Mouse (Mus musculus): ENCODE data around the gene Rhoa.
"Not testable (repeated sequence)": the region's sequence is repeated elsewhere in the genome, so short reads cannot be mapped to it uniquely, and the experiment has no call there.

Gene Rhoa

DNA sequence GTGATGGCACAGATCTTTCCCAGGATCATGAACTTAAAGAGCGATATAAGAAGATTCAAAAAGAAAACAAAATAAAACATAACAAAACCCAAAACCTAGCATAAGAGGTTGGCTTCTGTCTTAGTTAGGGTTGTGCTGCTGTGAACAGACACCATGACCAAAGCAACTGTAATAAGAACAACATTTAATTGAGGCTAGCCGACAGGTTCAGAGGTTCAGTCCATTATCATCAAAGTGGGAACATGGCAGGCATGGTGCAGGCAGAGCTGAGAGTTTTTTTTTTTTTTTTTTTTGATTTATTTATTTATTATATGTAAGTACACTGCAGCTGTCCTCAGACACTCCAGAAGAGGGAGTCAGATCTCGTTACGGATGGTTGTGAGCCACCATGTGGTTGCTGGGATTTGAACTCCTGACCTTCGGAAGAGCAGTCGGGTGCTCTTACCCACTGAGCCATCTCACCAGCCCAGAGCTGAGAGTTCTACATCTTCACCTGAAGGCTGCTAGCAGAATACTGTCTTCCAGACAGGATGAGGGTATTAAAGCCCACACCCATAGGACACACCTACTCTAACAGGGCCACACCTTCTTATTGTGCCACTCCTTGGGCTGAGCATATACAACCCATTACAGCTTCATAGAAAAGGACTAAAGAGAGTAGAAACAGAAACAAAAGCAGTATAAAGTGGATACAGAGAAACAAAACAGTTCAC is 18.2 kb upstream of the Rhoa start:
- DNase-seq (ENCODE audit: low read depth, low spot score) = not testable (repeated sequence)

DNA sequence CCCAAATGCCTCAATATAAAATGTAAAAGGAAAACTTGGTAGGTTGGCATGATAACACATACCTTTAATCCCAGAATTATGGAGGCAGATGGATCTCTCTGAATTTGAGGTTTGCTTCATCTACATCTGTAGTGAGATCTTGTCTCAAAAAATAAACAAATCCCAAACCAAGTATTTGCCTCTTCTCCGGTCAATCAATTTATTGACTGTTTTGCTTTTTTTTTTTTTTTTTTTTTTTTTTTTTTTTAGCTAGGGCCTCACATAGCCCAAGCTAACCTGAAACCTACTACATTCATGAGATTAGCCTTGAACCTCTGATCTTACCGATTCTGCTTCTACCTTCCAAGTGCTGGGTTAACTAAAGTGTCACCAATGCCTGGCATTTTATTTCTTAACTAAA is 16.6 kb upstream of the Rhoa start:
- no peak for DNase-seq (ENCODE audit: low read depth, low spot score)

DNA sequence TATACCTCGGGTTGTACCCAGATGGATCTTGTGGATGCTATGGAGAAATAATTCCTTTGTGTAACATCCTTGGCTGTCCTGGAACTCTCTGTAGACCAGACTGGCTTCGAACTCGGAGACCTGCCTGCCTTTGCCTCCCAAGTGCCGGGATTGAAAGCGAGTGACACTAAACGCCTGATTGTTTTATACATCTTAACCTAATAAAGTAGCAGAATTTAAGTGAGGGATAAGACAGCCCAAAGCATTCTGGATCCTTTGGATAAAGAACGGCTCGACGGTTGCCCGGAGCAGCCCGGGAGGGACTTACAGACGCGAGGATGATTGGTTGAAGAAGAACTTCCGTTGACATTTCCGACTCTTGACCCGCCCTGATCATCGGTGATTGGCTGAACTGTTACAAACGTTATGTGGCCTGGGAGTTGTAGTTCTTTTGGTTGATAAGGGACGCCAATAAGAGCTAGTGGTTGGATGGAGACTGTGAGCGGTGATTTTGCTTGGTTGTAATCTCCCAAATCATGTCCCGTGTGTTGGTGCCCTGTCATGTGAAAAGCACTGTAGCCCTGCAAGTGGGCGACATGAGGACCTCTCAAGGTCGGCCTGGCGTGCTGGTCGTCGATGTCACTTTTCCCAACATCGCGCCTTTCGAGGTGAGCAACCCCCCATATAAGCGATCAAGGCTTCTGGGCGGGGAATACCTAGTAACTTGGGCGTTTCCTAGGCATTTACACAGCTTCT is 15.7 kb upstream of the Rhoa start, which contains the start of gene Nicn1:
Gene Nicn1 (plus strand): TSS at position 414 of the 735 bp plus-strand sequence.
- peak; percentile 94 for DNase-seq (ENCODE audit: low read depth, low spot score)

DNA sequence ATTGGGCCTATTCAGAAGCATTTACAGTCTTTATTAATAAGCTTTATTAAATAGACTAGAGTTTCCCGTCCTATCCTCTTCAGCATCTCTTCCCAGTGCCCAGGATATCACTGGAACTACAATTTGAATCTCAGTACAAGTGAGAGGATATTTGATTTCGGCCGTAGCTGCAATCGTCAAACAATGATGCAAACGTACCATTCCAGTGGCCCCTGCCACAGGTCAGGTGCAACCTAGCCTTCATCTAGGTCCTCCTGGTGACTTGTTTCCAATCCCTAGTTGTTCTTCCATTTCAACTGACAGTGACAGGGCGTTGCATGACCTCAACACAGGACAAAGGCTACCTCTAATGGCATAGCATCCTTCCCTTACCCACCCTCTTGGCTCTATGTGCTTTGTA is 15.2 kb upstream of the Rhoa start:
- DNase-seq (ENCODE audit: low read depth, low spot score) = no peak

DNA sequence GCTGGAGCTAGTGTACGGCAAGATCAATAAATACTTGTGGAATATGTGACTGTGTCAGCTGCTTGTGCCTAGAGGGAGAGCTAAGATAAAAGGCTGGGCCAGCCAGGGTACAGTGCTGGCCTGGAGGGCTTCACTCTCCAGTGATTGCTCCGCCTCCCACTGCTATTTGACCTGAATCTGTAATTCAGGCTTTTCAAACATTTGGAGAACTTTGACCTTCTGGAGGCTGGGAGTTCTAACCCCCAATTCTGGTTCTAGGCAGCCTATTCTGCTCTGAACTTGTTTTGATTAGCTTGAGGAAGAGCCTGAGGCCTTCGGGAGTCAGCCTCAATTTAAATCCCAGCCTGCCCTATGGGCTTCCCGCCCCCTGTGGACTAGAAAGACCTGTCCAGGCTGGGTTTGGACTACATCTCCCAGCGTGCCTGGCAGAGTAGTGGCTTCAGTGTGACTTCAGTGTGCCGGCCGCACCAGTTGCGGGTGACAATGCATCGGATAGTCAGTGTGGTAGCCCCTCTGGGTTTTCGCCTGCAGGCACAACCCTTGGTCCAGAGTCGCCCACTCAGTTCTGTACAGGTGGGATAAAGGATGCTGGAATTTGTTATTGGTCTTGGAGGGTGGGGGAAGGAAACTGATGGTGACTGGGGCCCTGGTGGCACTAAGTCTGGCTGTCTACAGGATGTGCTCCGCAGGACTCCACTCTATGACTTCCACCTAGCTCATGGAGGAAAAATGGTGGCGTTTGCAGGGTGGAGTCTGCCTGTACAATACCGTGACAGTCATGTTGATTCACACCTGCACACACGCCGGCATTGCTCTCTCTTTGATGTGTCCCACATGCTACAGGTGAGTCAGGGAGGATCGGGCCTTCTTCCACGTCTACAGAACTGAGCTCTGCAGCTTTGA is 9.2 kb upstream of the Rhoa start, which contains the start of gene Amt:
Gene Amt (plus strand): TSS at position 401 of the 903 bp plus-strand sequence.
- peak; percentile 48 for DNase-seq (ENCODE audit: low read depth, low spot score)

DNA sequence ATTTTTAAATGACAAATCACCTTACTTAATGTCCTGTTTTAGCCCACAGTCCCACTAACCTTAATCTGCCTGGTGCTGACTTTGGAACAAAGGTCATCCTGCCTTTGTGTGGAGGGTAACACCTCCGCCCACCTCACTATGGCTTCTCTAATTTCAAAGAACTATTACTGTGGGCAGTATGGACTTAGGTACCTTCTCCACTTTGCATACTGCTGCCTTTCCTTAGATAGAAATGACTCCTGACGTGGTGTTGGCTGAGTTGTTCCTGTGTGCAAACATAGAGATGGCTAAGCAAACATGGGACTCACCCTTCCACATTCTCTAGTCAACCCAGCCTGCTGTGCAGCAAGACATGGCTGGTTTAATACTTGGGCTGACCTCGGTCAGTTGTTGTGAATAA is 4.1 kb upstream of the Rhoa start:
- DNase-seq (ENCODE audit: low read depth, low spot score) = no peak

DNA sequence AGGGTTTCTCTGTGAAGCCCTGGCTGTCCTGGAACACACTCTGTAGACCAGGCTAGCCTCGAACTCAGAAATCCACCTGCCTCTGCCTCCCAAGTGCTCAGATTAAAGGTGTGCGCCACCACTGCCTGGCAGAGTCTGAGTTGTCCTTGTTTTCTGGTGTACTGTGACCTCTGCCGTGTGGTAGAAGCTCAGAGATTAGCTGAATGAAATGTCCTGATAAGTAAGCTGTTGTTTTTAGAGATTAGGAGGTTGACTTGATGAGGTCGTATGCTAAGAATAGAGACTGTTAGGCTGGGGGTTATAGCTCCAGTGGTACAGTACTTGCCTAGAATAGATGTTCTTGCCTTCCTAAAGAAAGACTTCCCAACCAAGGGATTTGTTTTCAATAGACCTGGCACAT is 1.2 kb upstream of the Rhoa start:
- DNase-seq (ENCODE audit: low read depth, low spot score) = no peak

DNA sequence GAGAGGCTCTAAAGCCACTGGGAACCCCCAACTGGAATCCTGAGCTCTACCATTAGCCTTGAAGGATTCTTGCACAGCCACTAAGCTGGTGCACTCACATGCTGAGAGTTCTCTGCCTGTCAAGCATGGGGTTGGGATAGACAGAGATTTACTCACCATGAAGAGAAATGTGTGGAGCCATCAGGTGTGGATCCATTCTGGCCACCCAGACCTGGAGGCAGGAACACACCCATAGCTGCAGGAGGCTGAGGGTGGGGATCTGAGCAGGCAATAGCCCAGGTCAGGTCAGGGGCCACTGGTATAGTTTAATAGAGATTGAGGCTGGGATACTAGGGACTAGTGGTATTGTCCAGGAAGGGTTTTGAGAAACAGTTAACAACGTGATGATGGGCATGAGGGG is 759 bp upstream of the Rhoa start:
- no peak for DNase-seq (ENCODE audit: low read depth, low spot score)

DNA sequence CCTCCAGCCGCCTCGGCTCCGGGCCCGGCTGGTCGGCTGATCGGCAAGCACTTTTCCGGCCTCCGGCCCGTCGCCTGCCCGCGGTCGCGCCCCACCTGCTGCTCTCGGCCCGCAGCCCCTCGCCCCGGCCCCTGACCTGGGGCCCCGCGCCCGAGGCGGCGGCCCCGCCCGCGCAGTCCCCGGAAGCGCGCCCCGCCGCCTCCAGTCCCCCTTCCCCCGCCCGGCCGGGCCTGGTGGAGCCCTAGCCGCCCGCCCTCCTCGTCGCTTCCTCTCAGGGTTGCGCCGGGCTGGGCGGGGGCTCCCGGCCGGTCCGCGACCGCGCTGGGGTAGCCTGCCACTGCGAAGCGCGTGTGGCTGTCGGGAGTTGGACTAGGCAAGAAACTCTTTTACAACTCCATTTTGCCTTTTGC is 647 bp downstream of the Rhoa start:
- peak; percentile 38 for DNase-seq (ENCODE audit: low read depth, low spot score)

DNA sequence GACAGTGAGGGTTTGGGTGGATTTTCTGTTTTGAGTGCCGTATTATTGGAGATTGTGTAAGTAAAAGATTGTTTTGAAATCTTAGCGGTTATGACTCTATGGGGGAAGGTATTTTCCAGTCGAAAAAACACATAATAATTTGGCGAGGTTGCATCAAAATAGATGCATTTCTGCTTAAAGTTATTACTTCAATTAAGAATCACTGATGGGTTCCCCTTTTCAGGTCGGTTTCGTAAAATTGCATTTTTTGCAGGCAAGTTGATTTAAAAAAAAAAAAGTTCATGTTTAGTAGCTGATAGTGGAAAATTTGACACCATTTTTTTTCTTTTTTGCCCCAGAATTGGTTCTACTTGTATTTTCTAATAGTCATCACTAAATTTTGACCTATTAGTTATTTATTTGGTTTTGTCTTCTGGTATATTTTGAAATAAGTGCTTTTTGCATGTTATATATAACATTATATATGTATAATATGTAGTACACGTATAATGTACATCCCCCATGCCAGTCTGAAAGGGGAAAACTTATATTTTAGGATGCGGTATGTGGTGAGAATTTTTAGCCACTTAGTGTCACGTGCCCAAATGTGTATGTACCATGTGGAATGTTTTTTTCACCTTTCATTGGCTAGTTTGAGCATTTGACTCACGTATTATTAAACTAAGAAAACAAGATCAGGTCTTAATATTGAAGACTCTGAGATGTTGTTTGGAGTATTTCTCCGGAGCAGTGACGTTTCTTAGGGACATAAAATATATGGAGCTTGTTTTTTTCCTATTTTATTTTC is 1.3 kb downstream of the Rhoa start:
- no peak for DNase-seq (ENCODE audit: low read depth, low spot score)

DNA sequence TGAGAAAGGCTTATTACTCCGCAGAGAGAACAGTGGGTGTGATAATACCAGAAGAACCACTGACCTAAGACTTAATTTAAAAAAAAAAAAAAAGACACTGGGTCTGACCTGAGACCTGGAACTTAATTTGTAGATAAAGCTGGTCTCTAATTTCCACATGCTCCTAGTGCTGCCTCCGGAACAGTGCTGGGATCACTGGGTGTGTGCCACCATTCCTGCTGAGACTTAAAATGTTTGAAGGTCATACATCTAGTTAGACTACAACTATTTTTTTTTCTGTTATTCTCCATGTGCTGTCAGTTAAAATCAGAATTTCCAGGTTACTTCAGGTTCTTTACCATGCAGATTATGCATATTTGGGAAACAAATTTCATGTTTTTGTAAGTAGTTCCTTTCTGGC is 2.2 kb downstream of the Rhoa start:
- no peak for DNase-seq (ENCODE audit: low read depth, low spot score)

DNA sequence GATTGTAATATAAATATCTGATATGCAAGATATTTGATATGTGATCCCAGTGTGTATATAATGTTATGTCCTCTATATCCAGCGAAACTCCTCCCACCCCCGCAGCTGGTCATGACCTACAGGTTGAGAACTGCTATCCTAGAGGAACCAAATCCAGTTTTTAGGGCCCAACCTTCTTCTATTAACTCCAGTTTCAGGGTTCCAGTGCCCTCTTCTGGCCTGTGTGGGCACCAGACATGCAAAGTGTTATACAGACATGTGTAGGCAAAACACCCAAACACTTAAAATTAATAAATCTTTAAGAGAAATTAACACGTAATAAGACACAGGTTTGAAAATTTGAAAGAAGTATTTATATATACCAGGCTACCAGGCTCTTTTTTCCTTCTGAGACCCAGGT is 11.6 kb downstream of the Rhoa start:
- DNase-seq (ENCODE audit: low read depth, low spot score) = no peak

DNA sequence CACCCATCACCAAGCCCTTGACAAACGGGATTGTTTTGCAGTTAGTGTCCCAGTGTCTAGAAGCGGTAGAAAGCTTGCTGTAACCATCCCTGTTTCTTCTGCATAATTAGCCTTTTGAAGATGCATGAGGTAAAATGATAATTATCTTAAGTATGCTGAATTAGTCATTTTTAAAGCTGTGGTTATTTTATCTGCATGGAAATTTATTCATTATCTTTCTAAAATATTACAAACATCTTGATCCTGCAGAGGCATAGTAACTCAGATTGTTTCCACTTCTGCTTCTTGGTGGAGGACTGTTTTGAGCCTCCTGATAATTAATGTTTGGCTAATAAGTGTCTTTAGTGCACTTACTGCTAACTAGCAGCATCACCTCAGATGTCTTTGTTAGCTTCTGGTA is 12.5 kb downstream of the Rhoa start:
- DNase-seq (ENCODE audit: low read depth, low spot score) = no peak

DNA sequence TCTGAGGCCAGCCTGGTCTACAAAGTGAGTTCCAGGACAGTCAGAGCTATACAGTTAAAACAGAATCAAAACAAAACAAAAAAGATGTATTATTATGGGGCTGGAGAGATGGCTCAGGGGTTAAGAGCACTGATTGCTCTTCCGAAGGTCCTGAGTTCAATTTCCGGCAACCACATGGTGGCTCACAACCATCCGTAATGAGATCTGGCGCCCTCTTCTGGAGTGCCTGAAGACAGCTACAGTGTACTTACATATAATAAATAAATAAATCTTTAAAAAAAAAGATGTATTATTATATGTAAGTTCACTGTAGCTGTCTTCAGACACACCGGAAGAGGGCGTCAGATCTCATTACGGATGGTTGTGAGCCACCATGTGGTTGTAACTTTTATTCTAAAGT is 16.1 kb downstream of the Rhoa start:
- DNase-seq (ENCODE audit: low read depth, low spot score) = not testable (repeated sequence)

DNA sequence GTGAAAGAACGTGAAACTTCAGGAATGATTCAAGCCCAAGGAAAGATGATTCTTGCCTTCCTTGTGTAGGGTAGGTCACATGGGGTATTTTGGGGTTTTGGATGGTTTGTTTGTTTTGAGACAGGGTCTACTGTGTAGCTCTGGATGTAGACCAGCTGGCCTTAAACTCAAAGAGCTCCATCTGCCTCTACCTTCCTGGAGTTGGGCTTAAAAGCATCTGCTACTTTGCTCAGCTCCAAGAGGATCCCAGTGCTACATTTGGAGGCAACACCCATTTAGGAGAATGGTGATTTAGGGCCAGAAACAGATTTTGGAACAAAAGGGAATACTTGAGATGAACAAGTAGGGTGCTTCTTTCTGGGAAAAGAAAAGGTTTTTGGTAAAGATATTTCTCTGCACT is 18.9 kb downstream of the Rhoa start:
- no peak for DNase-seq (ENCODE audit: low read depth, low spot score)

DNA sequence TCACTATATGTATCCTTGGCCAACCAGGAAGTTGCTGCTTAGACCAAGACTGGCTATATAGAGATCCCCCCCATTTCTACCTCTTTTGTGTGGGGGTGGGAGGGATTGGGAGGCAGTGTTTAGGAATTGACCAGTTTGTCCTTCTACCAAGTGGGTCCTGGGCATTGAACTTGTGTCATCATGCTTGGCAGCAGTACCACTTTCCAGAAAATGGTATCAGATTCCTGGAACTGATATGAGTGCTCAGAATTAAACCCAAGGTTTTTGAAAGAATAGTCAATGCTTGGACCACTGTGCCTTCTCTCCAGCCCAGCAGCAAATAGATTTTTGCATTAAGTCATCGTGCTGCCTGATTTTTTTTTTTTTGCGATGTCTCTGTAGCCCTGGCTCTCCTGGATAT is 19.9 kb downstream of the Rhoa start:
- DNase-seq (ENCODE audit: low read depth, low spot score) = no peak

DNA sequence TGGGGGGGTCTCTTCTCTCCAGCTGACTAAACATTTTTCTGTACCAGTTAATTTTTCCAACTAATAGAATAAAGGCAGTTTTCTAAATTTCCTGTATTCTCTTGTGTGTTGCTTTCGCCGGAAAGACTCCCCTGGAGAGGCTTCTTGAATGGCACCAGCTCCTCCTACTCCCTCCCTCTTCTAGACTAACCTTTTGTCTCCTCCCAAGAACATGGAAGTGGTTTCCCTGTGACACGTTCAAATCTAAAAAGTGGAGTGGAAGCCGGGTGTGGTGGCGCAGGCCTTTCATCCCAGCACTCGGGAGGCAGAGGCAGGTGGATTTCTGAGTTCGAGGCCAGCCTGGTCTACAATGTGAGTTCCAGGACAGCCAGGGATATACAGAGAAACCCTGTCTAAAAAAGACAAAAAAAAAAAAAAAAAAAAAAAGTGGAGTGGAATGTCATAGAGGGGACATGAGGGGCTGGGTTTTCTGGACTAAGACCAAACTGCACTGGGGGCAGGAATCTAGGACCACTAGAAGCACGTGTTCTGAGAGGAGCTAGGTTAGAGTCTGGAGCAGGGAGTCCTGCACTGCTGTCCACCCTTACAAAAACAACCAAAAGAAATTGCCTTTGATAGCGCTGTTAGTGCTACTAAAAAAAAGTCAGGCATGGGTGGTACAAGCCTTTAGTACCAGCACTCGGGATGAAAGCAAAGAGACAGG is 32.1 kb downstream of the Rhoa start:
- no peak for DNase-seq (ENCODE audit: low read depth, low spot score)

DNA sequence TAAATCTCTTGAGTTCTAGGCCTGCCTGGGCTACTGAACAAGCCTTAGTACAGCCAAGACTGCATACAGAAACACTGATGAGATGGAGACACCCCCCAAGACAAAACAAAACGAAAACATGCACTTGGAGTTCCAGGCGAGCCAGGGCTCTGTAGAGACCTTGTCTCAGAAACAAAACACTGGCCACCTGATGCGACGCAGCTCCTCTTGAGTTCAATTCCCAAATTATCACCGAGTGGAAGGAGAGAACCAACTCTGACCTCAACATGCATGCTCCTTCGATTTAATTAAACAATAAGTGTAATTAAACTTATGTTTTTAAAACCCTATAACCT is 32.6 kb downstream of the Rhoa start:
- DNase-seq (ENCODE audit: low read depth, low spot score) = no peak

DNA sequence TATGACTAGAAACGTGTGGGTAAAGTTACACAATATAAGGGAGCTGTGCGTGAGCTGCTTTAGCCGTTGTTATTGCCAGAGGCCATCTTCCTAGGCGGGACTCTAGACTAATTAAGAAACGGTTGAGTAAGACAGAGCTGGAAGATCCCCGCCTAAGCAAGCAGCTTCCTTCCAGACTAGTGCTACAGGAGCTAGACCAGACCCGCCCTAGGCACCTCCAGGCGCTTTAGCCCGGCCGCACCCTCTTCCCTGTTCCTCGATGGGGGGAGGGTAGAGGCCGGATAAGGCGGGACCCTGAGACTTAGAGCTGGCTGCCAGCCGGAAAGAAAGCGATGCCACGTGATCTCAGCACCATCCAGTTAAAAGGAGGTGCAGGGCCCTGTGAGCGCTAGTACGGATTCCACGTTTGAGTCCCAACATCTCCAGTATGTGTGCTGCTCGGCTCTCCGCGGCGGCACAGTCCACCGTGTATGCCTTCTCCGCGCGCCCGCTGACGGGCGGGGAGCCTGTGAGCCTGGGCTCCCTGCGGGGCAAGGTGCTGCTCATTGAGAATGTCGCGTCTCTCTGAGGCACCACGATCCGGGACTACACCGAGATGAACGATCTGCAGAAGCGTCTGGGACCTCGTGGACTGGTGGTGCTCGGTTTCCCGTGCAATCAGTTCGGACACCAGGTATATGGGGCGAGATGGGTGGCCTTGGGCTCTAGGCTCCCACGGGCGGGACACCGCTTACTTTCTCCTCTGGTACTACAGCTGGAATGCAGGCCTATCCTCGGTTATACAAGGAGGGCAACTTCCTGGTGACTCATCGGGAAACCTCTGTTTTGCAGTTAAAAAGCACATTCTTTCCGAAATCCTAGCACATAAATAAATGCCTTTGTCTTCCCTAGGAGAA is 33.2 kb downstream of the Rhoa start, which contains the start of gene Gpx1:
Gene Gpx1 (plus strand): TSS at position 18 of the 896 bp plus-strand sequence.
- peak; percentile 94 for DNase-seq (ENCODE audit: low read depth, low spot score)

DNA sequence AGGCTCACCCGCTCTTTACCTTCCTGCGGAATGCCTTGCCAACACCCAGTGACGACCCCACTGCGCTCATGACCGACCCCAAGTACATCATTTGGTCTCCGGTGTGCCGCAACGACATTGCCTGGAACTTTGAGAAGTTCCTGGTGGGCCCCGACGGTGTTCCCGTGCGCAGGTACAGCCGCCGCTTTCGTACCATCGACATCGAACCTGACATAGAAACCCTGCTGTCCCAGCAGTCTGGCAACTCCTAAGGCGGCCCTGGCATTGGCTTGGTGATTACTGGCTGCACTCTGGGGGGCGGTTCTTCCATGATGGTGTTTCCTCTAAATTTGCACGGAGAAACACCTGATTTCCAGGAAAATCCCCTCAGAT is 33.9 kb downstream of the Rhoa start:
- no peak for DNase-seq (ENCODE audit: low read depth, low spot score)
